Mouse (Mus musculus) small intestine, adult 2 months (tissue): ENCODE results near the gene BC049730. TPM values are rescaled to one million over a fixed set of nuclear protein-coding genes. Genes with fewer than 3 reads are reported as not detected.
A peak's percentile ranks its signal among the peaks of the same experiment; 100 is the strongest.

ENCODE experiments used
- H3K27ac ChIP-seq: fragments of 200-500 bp; 2 replicates; pipeline ENCODE4 v1.5.1; 2012; ENCODE audit warnings: low read depth, low read length, control low read depth, inconsistent platforms; ENCODE audit not compliant: insufficient read depth
- H3K27me3 ChIP-seq: fragments of 200-500 bp; 2 replicates; pipeline ENCODE4 v1.6.1; 2012; ENCODE audit warnings: mild to moderate bottlenecking, moderate library complexity, low read length, inconsistent platforms; ENCODE audit not compliant: control insufficient read depth, insufficient read depth
- H3K36me3 ChIP-seq: fragments of 200-500 bp; 2 replicates; pipeline ENCODE4 v1.6.1; 2012; ENCODE audit warnings: mild to moderate bottlenecking, low read length, control low read depth, inconsistent platforms; ENCODE audit not compliant: control insufficient read depth, insufficient read depth
- H3K4me1 ChIP-seq: fragments of 200-500 bp; 2 replicates; pipeline ENCODE4 v1.6.1; 2012; ENCODE audit warnings: low read length, inconsistent platforms, mixed read lengths; ENCODE audit not compliant: control insufficient read depth, insufficient read depth, insufficient read length
- H3K4me3 ChIP-seq: fragments of 200-500 bp; 2 replicates; pipeline ENCODE4 v1.5.1; 2012; ENCODE audit warnings: low read depth, mild to moderate bottlenecking, control low read depth, inconsistent platforms, low read length, moderate library complexity
- CTCF ChIP-seq: fragments of 200-500 bp; IDR thresholded peaks from 2 replicates; pipeline ENCODE4 v1.5.1; 2012; ENCODE audit warnings: low read depth, mild to moderate bottlenecking, control low read depth, inconsistent platforms, low read length, moderate library complexity, mixed read lengths; ENCODE audit not compliant: insufficient replicate concordance, insufficient read length; ENCODE audit errors: extremely low read depth
- POLR2A ChIP-seq: fragments of 200-500 bp; IDR thresholded peaks from 2 replicates; pipeline ENCODE4 v1.6.1; 2012; ENCODE audit warnings: low read depth, mild to moderate bottlenecking, control low read depth, inconsistent platforms, low read length, moderate library complexity
- WGBS: fragments of 180-500 bp; shearing (Covaris S2); methylation state at CpG from one replicate; pipeline ENCODE4 v1.1.7; 2018; 5-methylcytosine and 5-hydroxymethylcytosine counted together
- polyA plus RNA-seq: library from polyadenylated mRNA; depleted of rRNA; stranded (reverse); fragments of >200 nt; gene quantifications from 2 replicates; pipeline ENCODE4 v1.2.3, GENCODE M21; 2012; rRNA removed

Gene BC049730
- polyA plus RNA-seq: not detected in 2 replicates

DNA sequence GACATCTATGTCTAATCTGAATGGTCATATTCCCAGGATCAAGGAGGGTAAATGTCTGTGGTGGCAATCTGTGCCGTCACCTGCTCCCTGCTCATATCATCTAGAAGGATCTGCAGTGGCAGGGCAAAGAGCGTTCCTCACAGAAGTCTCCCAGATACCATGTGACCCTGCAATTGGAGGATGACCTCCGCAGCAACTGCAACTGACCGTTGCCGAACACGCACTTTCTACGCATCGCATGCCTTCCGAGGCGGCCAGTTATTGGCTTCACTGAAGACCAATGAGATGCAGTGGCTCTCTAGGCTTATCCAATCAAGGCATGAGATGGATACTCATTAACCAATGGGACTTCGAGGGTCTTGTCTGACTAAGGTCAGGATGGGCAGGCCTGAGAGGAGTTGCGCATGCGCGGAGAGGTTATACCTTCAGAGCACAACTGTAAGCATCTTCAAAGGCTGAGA lies at the start of gene BC049730:
BC049730 (plus strand) TSS at position 411 of the 461 bp plus-strand sequence.
- Histone ChIP-seq H3K27me3 (no peaks in the 10 kb centered on the region), H3K4me1 (no peaks in the 10 kb centered on the region), H3K36me3 (no peaks in the 10 kb centered on the region), H3K27ac (no peak within 1 kb of the TSS), H3K4me3 (no peak within 1 kb of the TSS)
- no peak for TF ChIP-seq CTCF
- no peak for TF ChIP-seq POLR2A
- WGBS: 87% methylated on average over 14 of the region's 14 CpGs

DNA sequence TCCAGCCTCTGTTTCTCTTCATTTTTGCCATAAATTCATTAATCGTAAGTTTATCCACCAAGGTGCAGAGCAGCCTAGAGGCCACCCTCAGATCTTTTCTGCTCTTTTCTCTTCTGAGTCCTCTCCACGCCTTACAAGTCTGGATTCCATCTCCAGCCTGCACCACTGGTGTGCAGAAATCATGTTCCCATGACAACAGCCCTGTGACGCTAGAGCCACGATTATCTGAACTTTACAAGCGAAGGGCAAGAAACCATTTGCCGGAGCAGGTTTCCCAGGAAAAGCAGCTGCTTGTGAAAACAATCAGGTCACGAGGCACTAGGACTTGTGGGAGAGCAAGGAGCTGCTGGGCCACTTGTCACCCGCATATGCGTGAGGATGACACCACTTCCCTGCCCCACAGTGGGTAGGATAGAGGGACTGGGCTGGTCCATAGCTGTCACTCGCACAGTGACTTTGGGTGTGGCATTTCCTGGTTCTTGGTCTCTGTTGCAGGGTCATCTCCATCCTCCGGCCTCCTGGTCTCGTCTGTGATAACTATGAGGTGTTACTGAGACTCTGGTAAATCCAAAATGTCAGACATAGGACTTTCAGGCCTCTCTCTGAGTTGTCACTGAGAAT lies 49.2 kb upstream of the BC049730 start:
- TF ChIP-seq POLR2A: no peak
- TF ChIP-seq CTCF: no peak
- 33% methylated on average over 12 of the region's 12 CpGs for WGBS
- no peaks in the 10 kb centered on the region for H3K4me1 ChIP-seq
- no peaks in the 10 kb centered on the region for H3K27me3 ChIP-seq
- H3K36me3 ChIP-seq: no peaks in the 10 kb centered on the region
- H3K4me3 ChIP-seq: no peak overlapping the region
- H3K27ac ChIP-seq: no peak overlapping the region

DNA sequence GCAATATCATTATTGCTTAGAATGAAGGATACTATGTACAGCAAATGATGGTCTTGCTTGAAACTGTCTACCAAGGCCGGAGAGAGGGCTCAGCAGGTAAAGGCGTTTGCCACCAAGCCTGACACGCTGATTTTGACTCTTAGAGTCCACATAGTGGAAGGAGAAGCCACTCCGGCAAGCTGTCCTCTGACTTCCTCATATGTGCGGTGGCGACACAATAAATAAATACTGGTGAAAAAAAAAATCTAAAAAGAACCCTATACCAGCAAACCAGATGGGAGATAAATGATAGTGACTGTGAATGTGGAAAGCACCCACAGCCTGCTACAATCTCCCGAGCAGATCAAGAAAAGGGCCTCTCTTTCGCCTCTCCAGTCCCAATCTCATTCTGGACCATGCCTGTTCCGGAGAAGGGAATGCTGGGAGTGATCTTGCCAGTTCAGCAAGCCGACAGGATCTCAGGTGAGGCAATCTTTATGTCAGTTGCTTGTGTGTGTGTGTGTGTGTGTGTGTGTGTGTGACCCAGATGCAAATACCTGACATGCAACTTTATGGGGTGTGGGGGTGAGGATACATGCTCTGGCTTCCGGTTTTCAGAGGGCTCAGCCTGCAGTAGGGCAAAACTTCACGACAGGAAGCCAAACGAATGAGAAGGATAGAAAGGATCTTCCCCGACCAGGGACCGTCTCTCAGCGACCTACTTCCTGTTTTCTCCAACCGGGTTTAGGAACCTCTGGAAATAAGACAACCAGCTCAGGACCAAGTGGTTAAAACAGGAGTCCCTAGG lies 47.7 kb upstream of the BC049730 start:
- 54% methylated on average over 17 of the region's 17 CpGs for WGBS
- TF ChIP-seq CTCF (no peak), POLR2A (no peak)
- H3K4me1 ChIP-seq: no peaks in the 10 kb centered on the region
- H3K27me3 ChIP-seq: no peaks in the 10 kb centered on the region
- H3K4me3 ChIP-seq: peak overlapping the region; percentile 7; the same call in 1 of the 2 replicates
- H3K36me3 ChIP-seq: no peaks in the 10 kb centered on the region
- H3K27ac ChIP-seq: no peak overlapping the region

DNA sequence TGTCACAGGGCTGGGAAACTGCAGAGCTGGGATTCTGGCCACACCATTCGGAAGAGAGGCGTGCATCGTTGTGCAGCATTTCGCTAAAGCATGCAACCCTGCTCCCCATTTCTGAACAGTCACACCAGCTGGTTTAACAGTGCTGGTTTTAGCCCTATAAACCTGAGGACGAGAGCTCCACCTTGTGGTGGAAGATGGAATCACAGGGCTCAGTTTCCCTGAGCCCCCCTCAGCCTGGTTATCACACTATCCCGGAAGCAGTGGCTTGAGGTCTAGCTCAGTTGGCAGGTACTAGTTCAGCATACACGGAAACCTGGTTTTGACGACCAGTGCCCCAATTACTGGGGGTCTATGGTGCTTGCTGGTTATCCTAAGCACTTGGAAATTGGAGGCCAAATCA lies 46.5 kb upstream of the BC049730 start:
- H3K27ac ChIP-seq: no peak overlapping the region
- no peaks in the 10 kb centered on the region for H3K27me3 ChIP-seq
- H3K4me1 ChIP-seq: no peaks in the 10 kb centered on the region
- WGBS: 7% methylated on average over 8 of the region's 8 CpGs
- no peak for TF ChIP-seq POLR2A
- peak; percentile 98; the same call in 1 of the 2 replicates for TF ChIP-seq CTCF
- H3K36me3 ChIP-seq: no peaks in the 10 kb centered on the region
- H3K4me3 ChIP-seq: no peak overlapping the region

DNA sequence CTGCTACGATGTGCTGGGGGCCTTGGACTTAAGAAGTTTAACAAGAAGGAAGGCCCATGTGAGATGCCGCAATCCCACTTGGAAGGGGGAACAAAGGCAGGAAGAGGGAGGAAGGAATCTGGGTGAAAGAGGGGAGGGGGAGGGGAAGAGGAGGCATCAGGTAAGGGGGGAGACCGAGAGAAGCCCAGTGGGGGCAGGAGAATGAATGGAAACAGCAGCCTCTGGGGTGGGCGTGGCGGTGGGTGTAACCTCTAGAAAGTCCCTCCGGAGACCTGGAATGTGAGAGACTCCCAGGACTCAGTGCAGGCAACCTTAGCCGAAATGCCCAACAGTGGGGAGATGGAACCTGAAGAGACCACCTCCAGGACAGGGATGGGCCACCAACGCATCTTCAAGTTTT lies 44.7 kb upstream of the BC049730 start:
- Histone ChIP-seq H3K27me3 (no peaks in the 10 kb centered on the region), H3K36me3 (no peaks in the 10 kb centered on the region), H3K27ac (no peak overlapping the region), H3K4me3 (no peak overlapping the region), H3K4me1 (no peaks in the 10 kb centered on the region)
- no peak for TF ChIP-seq POLR2A
- TF ChIP-seq CTCF: no peak
- 34% methylated on average over 8 of the region's 8 CpGs for WGBS

DNA sequence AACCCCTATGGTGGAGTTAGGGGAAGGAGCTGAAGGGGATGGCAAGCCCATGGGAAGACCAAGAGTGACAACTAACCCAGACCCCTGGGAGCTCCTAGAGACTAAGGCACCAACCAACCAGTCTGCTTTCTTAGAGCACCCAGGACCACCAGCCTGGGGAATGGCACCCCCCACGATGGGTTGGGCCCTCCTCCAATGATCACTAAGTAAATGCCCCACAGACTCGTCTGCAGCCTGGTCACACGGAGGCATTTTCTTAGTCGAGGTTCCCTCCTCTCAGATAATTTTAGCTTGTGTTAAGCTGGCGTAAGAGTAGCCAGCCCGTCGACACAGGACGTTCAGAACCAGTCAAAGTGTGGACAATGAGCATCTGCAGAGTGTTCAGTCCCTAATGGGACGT lies 44.1 kb upstream of the BC049730 start:
- 77% methylated on average over 9 of the region's 9 CpGs for WGBS
- H3K27me3 ChIP-seq: no peaks in the 10 kb centered on the region
- no peak for TF ChIP-seq POLR2A
- no peak for TF ChIP-seq CTCF
- H3K36me3 ChIP-seq: no peaks in the 10 kb centered on the region
- H3K27ac ChIP-seq: no peak overlapping the region
- no peaks in the 10 kb centered on the region for H3K4me1 ChIP-seq
- H3K4me3 ChIP-seq: no peak overlapping the region

DNA sequence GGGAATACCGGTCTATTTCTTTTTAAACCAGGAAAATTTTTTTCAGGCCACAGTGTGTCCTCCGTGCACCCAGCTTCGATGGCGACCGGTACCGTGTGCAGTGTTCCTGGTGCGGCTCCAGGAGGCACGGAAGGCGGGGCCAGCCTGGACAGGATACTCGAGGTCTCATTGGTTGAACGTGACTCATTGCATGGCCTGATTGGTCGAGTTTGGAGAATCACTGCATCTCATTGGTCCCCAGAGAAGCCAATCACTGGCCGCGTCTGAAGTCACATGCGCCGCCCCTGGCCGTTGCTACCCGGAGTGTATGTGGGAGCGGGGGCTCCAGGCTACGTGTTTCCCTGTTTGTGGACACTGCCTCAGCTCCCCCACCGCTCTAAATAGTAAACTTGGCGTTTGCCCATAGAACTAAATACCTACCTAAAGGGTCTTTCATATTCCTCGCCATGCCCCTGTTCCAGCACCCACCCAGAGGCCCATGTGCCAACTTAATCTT lies 37.0 kb upstream of the BC049730 start:
- Histone ChIP-seq H3K27me3 (no peaks in the 10 kb centered on the region), H3K4me1 (no peaks in the 10 kb centered on the region), H3K27ac (no peak overlapping the region), H3K4me3 (no peak overlapping the region), H3K36me3 (no peaks in the 10 kb centered on the region)
- WGBS: 90% methylated on average over 23 of the region's 23 CpGs
- TF ChIP-seq CTCF (no peak), POLR2A (no peak)
